Mouse (Mus musculus): ENCODE results near the gene Arrdc3. TPM values are rescaled to one million over a fixed set of nuclear protein-coding genes. Genes with fewer than 3 reads are reported as not detected.

The Arrdc3 gene
- 46.5 TPM for total RNA-seq (2023)

GRCm38 (mm10) chr13:80883190-80883589 is at the start of gene Arrdc3:
Arrdc3 (plus strand) TSS chr13:80883384.

Measured in CD4-positive naive resting alpha-beta T cell, adult 57 days (primary cell).